Mouse (Mus musculus) embryonic fibroblast, embryonic 13.5 days (primary cell): ENCODE data around the gene Atp6ap1.

Experiments used
- CTCF ChIP-seq: IDR thresholded peaks from 2 replicates; pipeline ENCODE4 v1.5.1; 2011; ENCODE audit warnings: mild to moderate bottlenecking, control low read depth, low read length, moderate library complexity, borderline replicate concordance; ENCODE audit not compliant: insufficient read depth
- POLR2A ChIP-seq: IDR thresholded peaks from 2 replicates; pipeline ENCODE4 v1.6.1; 2011; ENCODE audit warnings: low read depth, mild to moderate bottlenecking, control low read depth, low read length, moderate library complexity

- TF ChIP-seq POLR2A (no peak), CTCF (no peak)
Observed at GRCm38 (mm10) chrX:74283092-74283437, 13.8 kb upstream of the Atp6ap1 start.
